In genomic region chr6:140961987-140962386, GRCm38 (mm10) we compare ENCODE assay signal across 10 mouse cellular contexts.
DNase-seq lines count a peak whose midpoint lies in the region; ATAC-seq and TF ChIP-seq lines count a peak whose summit lies in the region.
"Had no signal": no experiment of that assay in that cellular context is flagged by ENCODE, and none has a peak within 500 bp of the region (broad histone marks: within the 10 kb centered on the region; RNA-seq: fewer than 3 reads in every experiment).

No protein-coding gene starts in this region.

- no peak overlapping the region for H3K9ac ChIP-seq in kidney, embryonic 14.5 days (ENCODE audit: low read depth, low read length)
- no peak overlapping the region for H3K9ac ChIP-seq in hindbrain, postnatal 0 days (replicated peaks; ENCODE audit: low read length)
- no peak overlapping the region for H3K9ac ChIP-seq in neural tube, embryonic 12.5 days
- H3K9ac ChIP-seq: stomach, embryonic 15.5 days had no signal

- H3K27ac ChIP-seq in kidney, embryonic 14.5 days (ENCODE audit: low read depth, low read length), result no peak overlapping the region
- peak overlapping the region; percentile 36; the same call in 1 of the 2 replicates for H3K27ac ChIP-seq in hindbrain, postnatal 0 days
- no peak overlapping the region for H3K27ac ChIP-seq in neural tube, embryonic 12.5 days
- H3K27ac ChIP-seq in gastrocnemius, adult 2 months, result no peak overlapping the region
- H3K27ac ChIP-seq: limb, embryonic 10.5 days; stomach, embryonic 15.5 days had no signal

- H3K4me3 ChIP-seq in kidney, embryonic 14.5 days (ENCODE audit: low read length), result no peak overlapping the region
- H3K4me3 ChIP-seq in hindbrain, postnatal 0 days (ENCODE audit: low read length), result peak overlapping the region; percentile 1; the same call in 1 of the 2 replicates
- no peak overlapping the region for H3K4me3 ChIP-seq in neural tube, embryonic 12.5 days
- H3K4me3 ChIP-seq in gastrocnemius, adult 2 months, result no peak overlapping the region
- H3K4me3 ChIP-seq: limb, embryonic 10.5 days; stomach, embryonic 15.5 days had no signal

- 68% methylated on average over 11 of the region's 11 CpGs for whole genome bisulfite sequencing in kidney, embryonic 14.5 days
- 19% methylated on average over 11 of the region's 11 CpGs for WGBS in hindbrain, postnatal 0 days
- 55% methylated on average over 11 of the region's 11 CpGs for WGBS in neural tube, embryonic 12.5 days

- H3K36me3 ChIP-seq in kidney, embryonic 14.5 days (ENCODE audit: control insufficient read depth, insufficient read depth, low read length), result no peaks in the 10 kb centered on the region
- no peaks in the 10 kb centered on the region for H3K36me3 ChIP-seq in hindbrain, postnatal 0 days (ENCODE audit: insufficient read depth, low read length)
- H3K36me3 ChIP-seq in neural tube, embryonic 12.5 days, result no peaks in the 10 kb centered on the region
- H3K36me3 ChIP-seq: limb, embryonic 10.5 days; stomach, embryonic 15.5 days had no signal

- peak; percentile 22 for DNase-seq in kidney, adult 11 months
- peak; percentile 17 for DNase-seq in embryo, embryonic 10.5 days (ENCODE audit: low spot score)
- DNase-seq in hindbrain, postnatal 0 days (ENCODE audit: low spot score), result peak; percentile 55
- no peak for DNase-seq in gastrocnemius, postnatal 36 days
- no peak for DNase-seq in lung, postnatal 36 days
- no peak for DNase-seq in gastrocnemius, adult 2 months

- H3K4me2 ChIP-seq in kidney, embryonic 14.5 days (replicated peaks; ENCODE audit: low read depth, low read length), result no peak overlapping the region
- H3K4me2 ChIP-seq in hindbrain, postnatal 0 days (ENCODE audit: low read depth, low read length), result peak overlapping the region; percentile 48
- 0 out of 2 replicates have a peak overlapping the region, but pooled peaks have one; percentile 12 for H3K4me2 ChIP-seq in neural tube, embryonic 12.5 days (replicated peaks)
- H3K4me2 ChIP-seq: stomach, embryonic 15.5 days had no signal

- no peak for TF ChIP-seq CTCF in hindbrain, postnatal 0 days (IDR thresholded peaks at IDR 0.05; ENCODE audit: low read depth)
- TF ChIP-seq CTCF in gastrocnemius, adult 2 months (IDR thresholded peaks at IDR 0.05), result no peak

- no peak for ATAC-seq in kidney, embryonic 14.5 days (ENCODE audit: low FRiP score, low TSS enrichment)
- ATAC-seq in hindbrain, postnatal 0 days, result peak; percentile 62; the same call in 1 of the 2 replicates
- ATAC-seq in neural tube, embryonic 12.5 days (ENCODE audit: low FRiP score, low read depth), result peak; percentile 62

- H3K9me3 ChIP-seq in kidney, embryonic 14.5 days (ENCODE audit: control insufficient read depth, low read length), result no peaks in the 10 kb centered on the region
- H3K9me3 ChIP-seq in hindbrain, postnatal 0 days (ENCODE audit: low read length), result no peaks in the 10 kb centered on the region
- no peaks in the 10 kb centered on the region for H3K9me3 ChIP-seq in neural tube, embryonic 12.5 days
- H3K9me3 ChIP-seq: limb, embryonic 10.5 days; stomach, embryonic 15.5 days had no signal

- no peaks in the 10 kb centered on the region for H3K4me1 ChIP-seq in kidney, embryonic 14.5 days (ENCODE audit: control insufficient read depth, insufficient read depth, low read length)
- H3K4me1 ChIP-seq in hindbrain, postnatal 0 days (ENCODE audit: insufficient read depth, low read length), result peaks cover 5% of the 10 kb centered on the region; the same call in 1 of the 2 replicates
- H3K4me1 ChIP-seq in neural tube, embryonic 12.5 days, result peaks cover 10% of the 10 kb centered on the region; the same call in 1 of the 2 replicates
- H3K4me1 ChIP-seq: stomach, embryonic 15.5 days had no signal

- intact Hi-C loops in gastrocnemius, postnatal 36 days (cut with DNase I), result no loop called here
- intact Hi-C loops in gastrocnemius, adult 2 months (cut with DNase I), result no loop called here

- H3K27me3 ChIP-seq in kidney, embryonic 14.5 days (ENCODE audit: control insufficient read depth, insufficient read depth, low read length), result no peaks in the 10 kb centered on the region
- H3K27me3 ChIP-seq in hindbrain, postnatal 0 days (ENCODE audit: insufficient read depth, low read length), result no peaks in the 10 kb centered on the region
- no peaks in the 10 kb centered on the region for H3K27me3 ChIP-seq in neural tube, embryonic 12.5 days (replicated peaks)
- H3K27me3 ChIP-seq: stomach, embryonic 15.5 days had no signal

Comparison
In these comparisons a context has a peak if more than half of its experiments do, and no peak if none do; other contexts are left out.
1. DNase-seq: peak in kidney, adult 11 months (single experiment), embryo, embryonic 10.5 days (single experiment) and hindbrain, postnatal 0 days (single experiment); none in gastrocnemius, postnatal 36 days (0 of 2), lung, postnatal 36 days (single experiment) and gastrocnemius, adult 2 months (single experiment).